Mouse (Mus musculus) liver, postnatal 0 days (tissue): Measurements from ENCODE around the gene Rras.

ENCODE experiments used
- CTCF ChIP-seq: sonication (generic); IDR thresholded peaks from 2 replicates; pipeline ENCODE4 v1.5.1; 2016; ENCODE audit warnings: antibody characterized with exemption, low read depth
- EP300 ChIP-seq: IDR thresholded peaks from 2 replicates; pipeline ENCODE4 v1.6.1; 2016; ENCODE audit warnings: antibody characterized with exemption, low read depth, mild to moderate bottlenecking

DNA sequence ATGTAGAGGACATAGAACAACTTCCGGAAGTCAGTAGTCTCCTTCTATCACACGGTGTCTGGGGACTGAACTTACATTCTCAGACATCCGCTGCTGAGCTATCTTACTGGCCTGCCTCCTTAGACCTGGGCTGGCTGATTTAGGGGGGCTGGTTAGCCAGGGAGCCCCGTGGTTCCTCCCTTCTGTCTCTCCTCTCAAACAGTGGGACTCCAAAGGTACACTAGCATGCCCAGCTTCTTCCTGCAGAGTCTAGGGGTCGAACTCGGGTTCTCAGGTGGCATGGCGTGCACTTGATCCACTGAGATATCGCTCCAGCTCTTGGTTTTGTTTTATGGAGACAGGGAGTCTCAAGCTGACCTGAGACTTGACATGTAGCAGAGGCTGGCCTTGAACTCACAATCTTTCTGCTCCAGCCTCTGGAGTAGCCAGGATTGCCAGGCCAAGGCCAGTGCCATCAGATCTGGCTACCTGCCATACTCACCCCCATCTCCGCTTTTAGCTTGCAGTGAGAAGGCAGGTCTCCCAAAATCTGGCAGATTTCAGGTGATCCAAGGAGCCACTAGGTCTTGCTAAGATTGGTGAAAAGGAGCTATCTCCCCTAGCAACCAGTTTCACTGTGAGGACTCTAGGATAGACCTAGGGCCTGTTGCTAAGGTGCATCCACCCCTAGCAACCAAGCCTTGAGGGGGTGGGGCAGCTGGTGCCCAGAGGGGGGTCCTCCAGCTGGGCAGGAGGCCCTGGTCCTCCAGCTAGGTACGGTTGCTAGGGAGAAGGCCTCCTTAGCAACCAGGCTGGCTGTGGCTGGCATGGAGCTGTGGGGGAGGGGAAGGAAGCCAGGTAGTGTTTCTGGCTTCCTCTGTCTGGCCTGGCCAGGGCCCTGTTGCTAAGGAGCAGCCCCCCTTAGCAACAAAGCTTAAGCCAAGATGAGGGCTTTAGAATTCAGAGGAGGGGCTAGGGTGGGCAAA lies 41.1 kb downstream of the Rras start:
- TF ChIP-seq CTCF (no peak), EP300 (no peak)
